8 mouse cellular contexts compared by ENCODE assay signal in genomic region chr15:102362648-102363047, GRCm38 (mm10). TPM values are rescaled to one million over a fixed set of nuclear protein-coding genes. Genes with fewer than 3 reads are reported as not detected.
DNase-seq lines count a peak whose midpoint lies in the region; ATAC-seq lines count a peak whose summit lies in the region.

No protein-coding gene starts in this region.

- H3K9me3 ChIP-seq in forebrain, embryonic 12.5 days: no peaks in the 10 kb centered on the region
- no peaks in the 10 kb centered on the region for H3K9me3 ChIP-seq in forebrain, embryonic 16.5 days (ENCODE audit: control insufficient read depth, low read length)
- no peaks in the 10 kb centered on the region for H3K9me3 ChIP-seq in midbrain, embryonic 10.5 days (replicated peaks)
- H3K9me3 ChIP-seq in midbrain, embryonic 16.5 days (replicated peaks; ENCODE audit: control insufficient read depth, low read length, poor library complexity, severe bottlenecking): no peaks in the 10 kb centered on the region
- no peaks in the 10 kb centered on the region for H3K9me3 ChIP-seq in liver, embryonic 13.5 days (replicated peaks)
- no peaks in the 10 kb centered on the region for H3K9me3 ChIP-seq in stomach, embryonic 16.5 days (replicated peaks; ENCODE audit: control insufficient read depth, low read length)

- ATAC-seq in forebrain, embryonic 12.5 days (ENCODE audit: low FRiP score): no peak; the same call in 1 of the 2 replicates
- no peak for ATAC-seq in forebrain, embryonic 16.5 days
- no peak for ATAC-seq in midbrain, embryonic 16.5 days
- ATAC-seq in liver, embryonic 13.5 days (ENCODE audit: low read depth): no peak
- peak; percentile 66; the same call in 1 of the 2 replicates for ATAC-seq in stomach, embryonic 16.5 days (ENCODE audit: insufficient read depth, low FRiP score)

- no peak overlapping the region for H3K4me3 ChIP-seq in forebrain, embryonic 12.5 days (replicated peaks)
- no peak overlapping the region for H3K4me3 ChIP-seq in forebrain, embryonic 16.5 days (replicated peaks; ENCODE audit: low read length)
- peak overlapping the region; percentile 39 for H3K4me3 ChIP-seq in midbrain, embryonic 10.5 days
- no peak overlapping the region for H3K4me3 ChIP-seq in midbrain, embryonic 16.5 days (ENCODE audit: low read depth, low read length)
- H3K4me3 ChIP-seq in liver, embryonic 13.5 days (replicated peaks): no peak overlapping the region; the same call in 1 of the 2 replicates
- H3K4me3 ChIP-seq in stomach, embryonic 16.5 days (replicated peaks; ENCODE audit: low read length): peak overlapping the region; percentile 29

- peaks cover 80% of the 10 kb centered on the region for H3K27me3 ChIP-seq in forebrain, embryonic 12.5 days
- peaks cover 23% of the 10 kb centered on the region for H3K27me3 ChIP-seq in forebrain, embryonic 16.5 days (replicated peaks; ENCODE audit: control insufficient read depth, insufficient read depth, low read length)
- peaks cover 92% of the 10 kb centered on the region for H3K27me3 ChIP-seq in midbrain, embryonic 10.5 days (ENCODE audit: low read depth, poor library complexity, severe bottlenecking)
- H3K27me3 ChIP-seq in midbrain, embryonic 16.5 days (ENCODE audit: control insufficient read depth, insufficient read depth, low read depth, low read length): peaks cover 33% of the 10 kb centered on the region
- H3K27me3 ChIP-seq in liver, embryonic 13.5 days: peaks cover 91% of the 10 kb centered on the region
- H3K27me3 ChIP-seq in stomach, embryonic 16.5 days (ENCODE audit: control insufficient read depth, insufficient read depth, low read length): peaks cover 13% of the 10 kb centered on the region

- H3K4me1 ChIP-seq in forebrain, embryonic 12.5 days: peaks cover 32% of the 10 kb centered on the region
- peaks cover 15% of the 10 kb centered on the region for H3K4me1 ChIP-seq in forebrain, embryonic 16.5 days (replicated peaks; ENCODE audit: control insufficient read depth, insufficient read depth, low read length)
- H3K4me1 ChIP-seq in midbrain, embryonic 10.5 days: peaks cover 52% of the 10 kb centered on the region
- peaks cover 12% of the 10 kb centered on the region; the same call in 1 of the 2 replicates for H3K4me1 ChIP-seq in midbrain, embryonic 16.5 days (ENCODE audit: control insufficient read depth, insufficient read depth, low read length)
- peaks cover 21% of the 10 kb centered on the region for H3K4me1 ChIP-seq in liver, embryonic 13.5 days (replicated peaks)
- peaks cover 30% of the 10 kb centered on the region for H3K4me1 ChIP-seq in stomach, embryonic 16.5 days (ENCODE audit: control insufficient read depth, insufficient read depth, low read length)

- H3K9ac ChIP-seq in forebrain, embryonic 12.5 days: no peak overlapping the region
- H3K9ac ChIP-seq in forebrain, embryonic 16.5 days (replicated peaks; ENCODE audit: low read depth, low read length): no peak overlapping the region
- no peak overlapping the region for H3K9ac ChIP-seq in midbrain, embryonic 16.5 days (ENCODE audit: low read depth, low read length)
- H3K9ac ChIP-seq in liver, embryonic 13.5 days: 0 out of 2 replicates have a peak overlapping the region, but pooled peaks have one; percentile 26
- peak overlapping the region; percentile 65 for H3K9ac ChIP-seq in stomach, embryonic 16.5 days (ENCODE audit: low read length)

- H3K36me3 ChIP-seq in forebrain, embryonic 12.5 days (replicated peaks): no peaks in the 10 kb centered on the region
- no peaks in the 10 kb centered on the region for H3K36me3 ChIP-seq in forebrain, embryonic 16.5 days (ENCODE audit: control insufficient read depth, insufficient read depth)
- H3K36me3 ChIP-seq in midbrain, embryonic 10.5 days: no peaks in the 10 kb centered on the region
- H3K36me3 ChIP-seq in midbrain, embryonic 16.5 days (ENCODE audit: control insufficient read depth, insufficient read depth, low read length): no peaks in the 10 kb centered on the region
- no peaks in the 10 kb centered on the region for H3K36me3 ChIP-seq in liver, embryonic 13.5 days
- H3K36me3 ChIP-seq in stomach, embryonic 16.5 days (ENCODE audit: control insufficient read depth, insufficient read depth, low read length): no peaks in the 10 kb centered on the region

- peak; percentile 45 for DNase-seq in midbrain, embryonic 10.5 days (ENCODE audit: low spot score)
- no peak for DNase-seq in liver, embryonic 13.5 days
- no peak for DNase-seq in urinary bladder, postnatal 36 days (ENCODE audit: low spot score in 2 of 2)
- no peak for DNase-seq in right cerebral cortex, adult 18-20 months

- H3K4me2 ChIP-seq in forebrain, embryonic 12.5 days: peak overlapping the region; percentile 34
- no peak overlapping the region for H3K4me2 ChIP-seq in forebrain, embryonic 16.5 days (ENCODE audit: low read length)
- H3K4me2 ChIP-seq in midbrain, embryonic 16.5 days (ENCODE audit: low read length): no peak overlapping the region
- peak overlapping the region; percentile 42 for H3K4me2 ChIP-seq in liver, embryonic 13.5 days
- H3K4me2 ChIP-seq in stomach, embryonic 16.5 days (ENCODE audit: low read depth, low read length): peak overlapping the region; percentile 52

- H3K27ac ChIP-seq in forebrain, embryonic 12.5 days: no peak overlapping the region
- H3K27ac ChIP-seq in forebrain, embryonic 16.5 days (ENCODE audit: low read length): no peak overlapping the region
- peak overlapping the region; percentile 73 for H3K27ac ChIP-seq in midbrain, embryonic 10.5 days (replicated peaks)
- H3K27ac ChIP-seq in midbrain, embryonic 16.5 days (ENCODE audit: low read length): no peak overlapping the region
- H3K27ac ChIP-seq in liver, embryonic 13.5 days: no peak overlapping the region
- H3K27ac ChIP-seq in stomach, embryonic 16.5 days (ENCODE audit: low read length): peak overlapping the region; percentile 46; the same call in 1 of the 2 replicates

- 10% methylated on average over 14 of the region's 14 CpGs for WGBS in forebrain, embryonic 12.5 days
- 24% methylated on average over 14 of the region's 14 CpGs for WGBS in forebrain, embryonic 16.5 days
- 14% methylated on average over 14 of the region's 14 CpGs for WGBS in midbrain, embryonic 10.5 days
- WGBS in midbrain, embryonic 16.5 days: 12% methylated on average over 14 of the region's 14 CpGs
- WGBS in liver, embryonic 13.5 days (ENCODE audit: insufficient replicate concordance): 9% methylated on average over 14 of the region's 14 CpGs
- 9% methylated on average over 14 of the region's 14 CpGs for WGBS in stomach, embryonic 16.5 days

RNA-seq across cellular contexts. Expression of gene Sp7, which starts 4.3 kb away (rescaled TPM):
- polyA plus RNA-seq in forebrain, embryonic 12.5 days (2016; fragmentation: Nextera tagmentation; extraction: Ambion mirVana): 0.32 and 0.46 TPM in 2 replicates
- 0.38 and 1.1 TPM in 2 replicates for polyA plus RNA-seq in forebrain, embryonic 16.5 days (2015; fragmentation: Nextera tagmentation; extraction: Ambion mirVana)
- 0.59 and 0.66 TPM in 2 replicates for polyA plus RNA-seq in midbrain, embryonic 10.5 days (2016; fragmentation: Nextera tagmentation; extraction: Ambion mirVana)
- polyA plus RNA-seq in midbrain, embryonic 16.5 days (2015; fragmentation: Nextera tagmentation; extraction: Ambion mirVana): 0.40 and 0.55 TPM in 2 replicates
- polyA plus RNA-seq in liver, embryonic 13.5 days (2015; fragmentation: Nextera tagmentation; extraction: Ambion mirVana): 0.07 and 0.09 TPM in 2 replicates
- 1.3 TPM in 2 replicates for polyA plus RNA-seq in stomach, embryonic 16.5 days (2015; fragmentation: Nextera tagmentation; extraction: Ambion mirVana)

RNA-seq across cellular contexts. Expression of gene Aaas, which starts 12.1 kb away (rescaled TPM):
- polyA plus RNA-seq in forebrain, embryonic 12.5 days (2016; fragmentation: Nextera tagmentation; extraction: Ambion mirVana): 75.0 and 78.2 TPM in 2 replicates
- 42.0 and 44.7 TPM in 2 replicates for polyA plus RNA-seq in forebrain, embryonic 16.5 days (2015; fragmentation: Nextera tagmentation; extraction: Ambion mirVana)
- polyA plus RNA-seq in midbrain, embryonic 10.5 days (2016; fragmentation: Nextera tagmentation; extraction: Ambion mirVana): 115 and 128 TPM in 2 replicates
- polyA plus RNA-seq in midbrain, embryonic 16.5 days (2015; fragmentation: Nextera tagmentation; extraction: Ambion mirVana): 30.2 and 31.1 TPM in 2 replicates
- 60.9 and 61.9 TPM in 2 replicates for polyA plus RNA-seq in liver, embryonic 13.5 days (2015; fragmentation: Nextera tagmentation; extraction: Ambion mirVana)
- polyA plus RNA-seq in stomach, embryonic 16.5 days (2015; fragmentation: Nextera tagmentation; extraction: Ambion mirVana): 55.4 and 57.0 TPM in 2 replicates

RNA-seq across cellular contexts. Expression of gene Myg1, which starts 31.1 kb away (rescaled TPM):
- polyA plus RNA-seq in forebrain, embryonic 12.5 days (2016; fragmentation: Nextera tagmentation; extraction: Ambion mirVana): 105 and 110 TPM in 2 replicates
- 105 and 111 TPM in 2 replicates for polyA plus RNA-seq in forebrain, embryonic 16.5 days (2015; fragmentation: Nextera tagmentation; extraction: Ambion mirVana)
- polyA plus RNA-seq in midbrain, embryonic 10.5 days (2016; fragmentation: Nextera tagmentation; extraction: Ambion mirVana): 125 and 134 TPM in 2 replicates
- 89.1 and 91.2 TPM in 2 replicates for polyA plus RNA-seq in midbrain, embryonic 16.5 days (2015; fragmentation: Nextera tagmentation; extraction: Ambion mirVana)
- 46.0 and 48.6 TPM in 2 replicates for polyA plus RNA-seq in liver, embryonic 13.5 days (2015; fragmentation: Nextera tagmentation; extraction: Ambion mirVana)
- 80.7 and 81.8 TPM in 2 replicates for polyA plus RNA-seq in stomach, embryonic 16.5 days (2015; fragmentation: Nextera tagmentation; extraction: Ambion mirVana)

RNA-seq across cellular contexts. Expression of gene Pfdn5, which starts 36.7 kb away (rescaled TPM):
- polyA plus RNA-seq in forebrain, embryonic 12.5 days (2016; fragmentation: Nextera tagmentation; extraction: Ambion mirVana): 352 and 355 TPM in 2 replicates
- 429 and 443 TPM in 2 replicates for polyA plus RNA-seq in forebrain, embryonic 16.5 days (2015; fragmentation: Nextera tagmentation; extraction: Ambion mirVana)
- polyA plus RNA-seq in midbrain, embryonic 10.5 days (2016; fragmentation: Nextera tagmentation; extraction: Ambion mirVana): 335 and 345 TPM in 2 replicates
- 479 TPM in 2 replicates for polyA plus RNA-seq in midbrain, embryonic 16.5 days (2015; fragmentation: Nextera tagmentation; extraction: Ambion mirVana)
- 133 and 151 TPM in 2 replicates for polyA plus RNA-seq in liver, embryonic 13.5 days (2015; fragmentation: Nextera tagmentation; extraction: Ambion mirVana)
- 305 and 321 TPM in 2 replicates for polyA plus RNA-seq in stomach, embryonic 16.5 days (2015; fragmentation: Nextera tagmentation; extraction: Ambion mirVana)

RNA-seq across cellular contexts. Expression of gene Sp1, which starts 43.3 kb away (rescaled TPM):
- polyA plus RNA-seq in forebrain, embryonic 12.5 days (2016; fragmentation: Nextera tagmentation; extraction: Ambion mirVana): 10.8 and 11.2 TPM in 2 replicates
- polyA plus RNA-seq in forebrain, embryonic 16.5 days (2015; fragmentation: Nextera tagmentation; extraction: Ambion mirVana): 5.0 and 5.9 TPM in 2 replicates
- 7.9 and 8.9 TPM in 2 replicates for polyA plus RNA-seq in midbrain, embryonic 10.5 days (2016; fragmentation: Nextera tagmentation; extraction: Ambion mirVana)
- 3.1 and 3.5 TPM in 2 replicates for polyA plus RNA-seq in midbrain, embryonic 16.5 days (2015; fragmentation: Nextera tagmentation; extraction: Ambion mirVana)
- 4.0 and 4.3 TPM in 2 replicates for polyA plus RNA-seq in liver, embryonic 13.5 days (2015; fragmentation: Nextera tagmentation; extraction: Ambion mirVana)
- 9.5 and 10.3 TPM in 2 replicates for polyA plus RNA-seq in stomach, embryonic 16.5 days (2015; fragmentation: Nextera tagmentation; extraction: Ambion mirVana)

Comparison
In these comparisons a context has a peak if more than half of its experiments do, and no peak if none do; other contexts are left out.
1. H3K27ac ChIP-seq: peak in midbrain, embryonic 10.5 days (single experiment) and stomach, embryonic 16.5 days (single experiment); none in forebrain, embryonic 12.5 days (single experiment), forebrain, embryonic 16.5 days (single experiment), midbrain, embryonic 16.5 days (single experiment) and liver, embryonic 13.5 days (single experiment).
2. H3K4me2 ChIP-seq: peak in forebrain, embryonic 12.5 days (single experiment), liver, embryonic 13.5 days (single experiment) and stomach, embryonic 16.5 days (single experiment); none in forebrain, embryonic 16.5 days (single experiment) and midbrain, embryonic 16.5 days (single experiment).
3. H3K4me3 ChIP-seq: peak in midbrain, embryonic 10.5 days (single experiment) and stomach, embryonic 16.5 days (single experiment); none in forebrain, embryonic 12.5 days (single experiment), forebrain, embryonic 16.5 days (single experiment), midbrain, embryonic 16.5 days (single experiment) and liver, embryonic 13.5 days (single experiment).
4. H3K9ac ChIP-seq: peak in liver, embryonic 13.5 days (single experiment) and stomach, embryonic 16.5 days (single experiment); none in forebrain, embryonic 12.5 days (single experiment), forebrain, embryonic 16.5 days (single experiment) and midbrain, embryonic 16.5 days (single experiment).